Mouse (Mus musculus): Measurements from ENCODE around the gene Hoxd1. TPM values are rescaled to one million over a fixed set of nuclear protein-coding genes. Genes with fewer than 3 reads are reported as not detected.

Hoxd1 gene
- polyA plus RNA-seq, 1 experiment from 2014 or later, result not detected

- no peak for DNase-seq (ENCODE audit: low spot score)
- H3K4me2 ChIP-seq (replicated peaks; ENCODE audit: low read depth), result no peak overlapping the region
These were observed 17.1 kb upstream of the Hoxd1 start for GRCm38 (mm10) chr2:74745540-74746297.

GRCm38 (mm10) chr2:74746298-74746921 is 16.4 kb upstream of the Hoxd1 start:
- Histone ChIP-seq H3K27ac (replicated peaks) (no peak overlapping the region), H3K9me3 (ENCODE audit: control insufficient read depth, low read length) (no peaks in the 10 kb centered on the region), H3K4me2 (replicated peaks; ENCODE audit: low read depth) (no peak overlapping the region), H3K4me1 (replicated peaks; ENCODE audit: control insufficient read depth, insufficient read depth) (no peaks in the 10 kb centered on the region; the same call in 1 of the 2 replicates), H3K9ac (ENCODE audit: low read length) (no peak overlapping the region), H3K4me3 (ENCODE audit: low read depth, low read length) (0 out of 2 replicates have a peak overlapping the region, but pooled peaks have one; percentile 10), H3K36me3 (ENCODE audit: control insufficient read depth, insufficient read depth, low read length) (no peaks in the 10 kb centered on the region), H3K27me3 (ENCODE audit: control insufficient read depth, insufficient read depth, low read length) (peaks cover 44% of the 10 kb centered on the region)
- no peak for DNase-seq (ENCODE audit: low spot score)
- no peak for TF ChIP-seq EP300 (optimal IDR thresholded peaks at IDR 0.05)
- TF ChIP-seq CTCF (IDR thresholded peaks at IDR 0.05; ENCODE audit: low read depth), result no peak
- no peak for ATAC-seq (ENCODE audit: low FRiP score, low TSS enrichment)
- 6% methylated on average over 55 of the region's 58 CpGs for WGBS

More at GRCm38 (mm10) chr2:74745540-74746297, 17.1 kb upstream of the Hoxd1 start:
- peaks cover 44% of the 10 kb centered on the region for H3K27me3 ChIP-seq (ENCODE audit: control insufficient read depth, insufficient read depth, low read length)
- ATAC-seq (ENCODE audit: low FRiP score, low TSS enrichment), result no peak
- H3K9me3 ChIP-seq (ENCODE audit: control insufficient read depth, low read length), result no peaks in the 10 kb centered on the region
- WGBS, result 13% methylated on average over 6 of the region's 6 CpGs
- no peaks in the 10 kb centered on the region for H3K36me3 ChIP-seq (ENCODE audit: control insufficient read depth, insufficient read depth, low read length)
- H3K4me1 ChIP-seq (replicated peaks; ENCODE audit: control insufficient read depth, insufficient read depth), result no peaks in the 10 kb centered on the region; the same call in 1 of the 2 replicates
- TF ChIP-seq CTCF (IDR thresholded peaks at IDR 0.05; ENCODE audit: low read depth) (no peak), EP300 (optimal IDR thresholded peaks at IDR 0.05) (no peak)
- no peak overlapping the region for H3K9ac ChIP-seq (ENCODE audit: low read length)
- H3K27ac ChIP-seq (replicated peaks), result no peak overlapping the region
- no peak overlapping the region for H3K4me3 ChIP-seq (ENCODE audit: low read depth, low read length)

GRCm38 (mm10) chr2:74747006-74747405 is 15.8 kb upstream of the Hoxd1 start:
- H3K9ac ChIP-seq (ENCODE audit: low read length), result no peak overlapping the region
- H3K27ac ChIP-seq (replicated peaks), result no peak overlapping the region
- no peaks in the 10 kb centered on the region for H3K9me3 ChIP-seq (ENCODE audit: control insufficient read depth, low read length)
- H3K4me3 ChIP-seq (ENCODE audit: low read depth, low read length), result 0 out of 2 replicates have a peak overlapping the region, but pooled peaks have one; percentile 10
- no peaks in the 10 kb centered on the region for H3K36me3 ChIP-seq (ENCODE audit: control insufficient read depth, insufficient read depth, low read length)
- TF ChIP-seq CTCF (IDR thresholded peaks at IDR 0.05; ENCODE audit: low read depth) (no peak), EP300 (optimal IDR thresholded peaks at IDR 0.05) (no peak)
- no peak overlapping the region for H3K4me2 ChIP-seq (replicated peaks; ENCODE audit: low read depth)
- DNase-seq (ENCODE audit: low spot score) (no peak), ATAC-seq (ENCODE audit: low FRiP score, low TSS enrichment) (0 out of 2 replicates have a peak, but pooled peaks have one; percentile 26)
- H3K4me1 ChIP-seq (replicated peaks; ENCODE audit: control insufficient read depth, insufficient read depth), result no peaks in the 10 kb centered on the region; the same call in 1 of the 2 replicates
- 10% methylated on average over 24 of the region's 24 CpGs for WGBS
- H3K27me3 ChIP-seq (ENCODE audit: control insufficient read depth, insufficient read depth, low read length), result peaks cover 50% of the 10 kb centered on the region

GRCm38 (mm10) chr2:74747661-74748141 is 15.1 kb upstream of the Hoxd1 start:
- Histone ChIP-seq H3K4me1 (replicated peaks; ENCODE audit: control insufficient read depth, insufficient read depth) (no peaks in the 10 kb centered on the region; the same call in 1 of the 2 replicates), H3K4me3 (ENCODE audit: low read depth, low read length) (no peak overlapping the region), H3K4me2 (replicated peaks; ENCODE audit: low read depth) (no peak overlapping the region), H3K9me3 (ENCODE audit: control insufficient read depth, low read length) (no peaks in the 10 kb centered on the region), H3K27me3 (ENCODE audit: control insufficient read depth, insufficient read depth, low read length) (peaks cover 54% of the 10 kb centered on the region), H3K27ac (replicated peaks) (no peak overlapping the region), H3K36me3 (ENCODE audit: control insufficient read depth, insufficient read depth, low read length) (no peaks in the 10 kb centered on the region), H3K9ac (ENCODE audit: low read length) (no peak overlapping the region)
- ATAC-seq (ENCODE audit: low FRiP score, low TSS enrichment) (no peak), DNase-seq (ENCODE audit: low spot score) (no peak)
- WGBS, result 18% methylated on average over 11 of the region's 11 CpGs
- TF ChIP-seq CTCF (IDR thresholded peaks at IDR 0.05; ENCODE audit: low read depth) (no peak), EP300 (optimal IDR thresholded peaks at IDR 0.05) (no peak)

GRCm38 (mm10) chr2:74748436-74748995 is 14.3 kb upstream of the Hoxd1 start:
- no peak for DNase-seq (ENCODE audit: low spot score)
- TF ChIP-seq EP300 (optimal IDR thresholded peaks at IDR 0.05), result no peak
- TF ChIP-seq CTCF (IDR thresholded peaks at IDR 0.05; ENCODE audit: low read depth), result no peak
- Histone ChIP-seq H3K9ac (ENCODE audit: low read length) (no peak overlapping the region), H3K4me2 (replicated peaks; ENCODE audit: low read depth) (no peak overlapping the region), H3K4me1 (replicated peaks; ENCODE audit: control insufficient read depth, insufficient read depth) (no peaks in the 10 kb centered on the region; the same call in 1 of the 2 replicates), H3K4me3 (ENCODE audit: low read depth, low read length) (no peak overlapping the region), H3K27me3 (ENCODE audit: control insufficient read depth, insufficient read depth, low read length) (peaks cover 58% of the 10 kb centered on the region), H3K36me3 (ENCODE audit: control insufficient read depth, insufficient read depth, low read length) (no peaks in the 10 kb centered on the region), H3K9me3 (ENCODE audit: control insufficient read depth, low read length) (no peaks in the 10 kb centered on the region), H3K27ac (replicated peaks) (no peak overlapping the region)
- WGBS, result 22% methylated on average over 9 of the region's 9 CpGs
- no peak for ATAC-seq (ENCODE audit: low FRiP score, low TSS enrichment)
